Mouse (Mus musculus): ENCODE data around the gene Habp4. TPM values are rescaled to one million over a fixed set of nuclear protein-coding genes. Genes with fewer than 3 reads are reported as not detected.

Habp4 gene
- polyA plus RNA-seq, 1 experiment from 2014 or later = 10.0 TPM

DNA sequence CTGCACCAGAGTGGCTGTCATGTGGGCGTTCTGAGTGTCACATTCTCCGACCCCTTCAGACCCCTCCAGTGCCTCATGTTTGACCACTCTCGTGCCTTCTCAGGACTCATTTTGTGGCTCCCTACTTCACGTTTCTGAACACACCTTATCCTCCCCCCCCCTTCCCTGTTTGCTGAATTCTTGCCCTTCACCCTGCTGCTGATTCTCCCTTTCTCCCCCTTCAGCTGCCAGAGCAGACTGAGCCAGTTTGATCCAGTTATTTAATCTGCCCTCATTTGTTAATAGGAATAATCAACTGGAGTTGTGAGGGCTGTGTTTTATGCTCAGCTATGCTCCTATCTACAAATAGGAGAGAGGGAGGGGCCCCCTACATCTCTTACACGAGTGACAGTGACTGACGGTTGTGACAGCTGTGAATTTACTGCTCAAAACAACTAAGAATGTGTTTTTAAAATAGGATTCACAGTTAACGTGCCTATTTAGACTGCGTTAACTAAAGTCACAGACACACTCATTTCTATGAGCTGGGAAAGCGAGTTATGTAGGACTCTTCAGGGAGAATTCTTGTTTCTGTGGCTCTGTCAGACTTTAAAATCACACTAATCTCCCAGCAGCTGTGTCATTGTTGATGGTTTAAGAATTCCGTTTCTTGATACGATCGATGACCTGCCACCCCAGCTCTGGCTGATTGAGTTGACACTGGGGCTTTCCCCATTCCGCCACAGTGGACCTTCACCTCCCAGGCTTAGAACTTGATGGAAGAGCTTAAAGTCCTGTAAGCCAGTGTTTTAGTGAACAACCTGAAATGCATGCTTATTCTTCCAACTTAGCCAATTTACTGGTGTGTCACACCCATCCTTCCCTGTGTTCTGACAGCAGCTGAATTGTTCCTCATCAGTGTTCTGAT, 17.4 kb downstream of the Habp4 start:
- H3K4me1 ChIP-seq (replicated peaks) = peaks cover 5% of the 10 kb centered on the region; the same call in 1 of the 2 replicates
- 62% methylated on average over 13 of the region's 13 CpGs for WGBS (ENCODE audit: insufficient replicate concordance)
- no peak overlapping the region for H3K4me3 ChIP-seq (replicated peaks)
- no peak overlapping the region for H3K9ac ChIP-seq
- ATAC-seq (ENCODE audit: insufficient read depth) = peak; percentile 39
- peaks cover 3% of the 10 kb centered on the region; the same call in 1 of the 2 replicates for H3K36me3 ChIP-seq (replicated peaks)
- H3K27ac ChIP-seq (replicated peaks) = peak overlapping the region; percentile 68
- H3K4me2 ChIP-seq = no peak overlapping the region
- H3K27me3 ChIP-seq = no peaks in the 10 kb centered on the region
- H3K9me3 ChIP-seq (replicated peaks) = no peaks in the 10 kb centered on the region

GRCm38 (mm10) chr13:64180300-64180699, 18.7 kb downstream of the Habp4 start:
- ATAC-seq (ENCODE audit: insufficient read depth) = no peak
- Histone ChIP-seq H3K27me3 (no peaks in the 10 kb centered on the region), H3K36me3 (replicated peaks) (peaks cover 3% of the 10 kb centered on the region; the same call in 1 of the 2 replicates), H3K4me2 (no peak overlapping the region), H3K4me3 (replicated peaks) (no peak overlapping the region), H3K9me3 (replicated peaks) (no peaks in the 10 kb centered on the region), H3K27ac (replicated peaks) (no peak overlapping the region), H3K4me1 (replicated peaks) (peaks cover 5% of the 10 kb centered on the region; the same call in 1 of the 2 replicates), H3K9ac (no peak overlapping the region)
- 44% methylated on average over 4 of the region's 4 CpGs for WGBS (ENCODE audit: insufficient replicate concordance)

GRCm38 (mm10) chr13:64180888-64181287, 19.3 kb downstream of the Habp4 start:
- Histone ChIP-seq H3K9me3 (replicated peaks) (no peaks in the 10 kb centered on the region), H3K4me3 (replicated peaks) (no peak overlapping the region), H3K4me1 (replicated peaks) (peaks cover 5% of the 10 kb centered on the region; the same call in 1 of the 2 replicates), H3K9ac (no peak overlapping the region), H3K36me3 (replicated peaks) (peaks cover under 1% of the 10 kb centered on the region; the same call in 1 of the 2 replicates), H3K27me3 (no peaks in the 10 kb centered on the region), H3K4me2 (no peak overlapping the region), H3K27ac (replicated peaks) (peak overlapping the region; percentile 24; the same call in 1 of the 2 replicates)
- peak; percentile 62; the same call in 1 of the 2 replicates for ATAC-seq (ENCODE audit: insufficient read depth)
- 54% methylated on average over 3 of the region's 3 CpGs for WGBS (ENCODE audit: insufficient replicate concordance)

DNA sequence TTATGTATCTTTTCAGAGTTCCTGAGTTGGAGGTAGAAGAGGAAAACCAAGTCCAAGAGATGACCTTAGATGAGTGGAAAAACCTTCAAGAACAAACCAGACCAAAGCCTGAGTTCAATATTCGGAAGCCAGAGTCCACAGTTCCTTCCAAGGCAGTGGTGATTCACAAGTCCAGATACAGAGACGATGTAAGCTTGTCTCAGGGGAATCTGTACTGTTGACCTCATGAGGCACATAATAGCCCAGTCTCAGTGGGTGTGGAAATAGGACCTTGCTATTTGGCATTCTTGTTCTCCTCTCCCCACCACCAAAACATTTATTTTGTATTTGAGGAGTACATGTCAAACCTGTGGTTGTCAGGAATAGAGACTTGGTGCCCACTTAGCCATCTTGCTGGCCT, 20.5 kb downstream of the Habp4 start:
- Histone ChIP-seq H3K9ac (no peak overlapping the region), H3K9me3 (replicated peaks) (no peaks in the 10 kb centered on the region), H3K27me3 (no peaks in the 10 kb centered on the region), H3K4me3 (replicated peaks) (no peak overlapping the region), H3K36me3 (replicated peaks) (no peaks in the 10 kb centered on the region; the same call in 1 of the 2 replicates), H3K4me2 (no peak overlapping the region), H3K4me1 (replicated peaks) (peaks cover 5% of the 10 kb centered on the region; the same call in 1 of the 2 replicates), H3K27ac (replicated peaks) (no peak overlapping the region)
- no peak for ATAC-seq (ENCODE audit: insufficient read depth)
- WGBS (ENCODE audit: insufficient replicate concordance) = 56% methylated on average over 2 of the region's 2 CpGs

- no peaks in the 10 kb centered on the region for H3K27me3 ChIP-seq
- H3K4me2 ChIP-seq = no peak overlapping the region
- 56% methylated on average over 4 of the region's 4 CpGs for WGBS (ENCODE audit: insufficient replicate concordance)
- H3K36me3 ChIP-seq (replicated peaks) = no peaks in the 10 kb centered on the region
- peak; percentile 29; the same call in 1 of the 2 replicates for ATAC-seq (ENCODE audit: insufficient read depth)
- no peaks in the 10 kb centered on the region for H3K9me3 ChIP-seq (replicated peaks)
- no peak overlapping the region for H3K4me3 ChIP-seq (replicated peaks)
- H3K27ac ChIP-seq (replicated peaks) = no peak overlapping the region
- peaks cover 2% of the 10 kb centered on the region; the same call in 1 of the 2 replicates for H3K4me1 ChIP-seq (replicated peaks)
- H3K9ac ChIP-seq = no peak overlapping the region
These were observed 22.0 kb downstream of the Habp4 start for GRCm38 (mm10) chr13:64183583-64183982.

DNA sequence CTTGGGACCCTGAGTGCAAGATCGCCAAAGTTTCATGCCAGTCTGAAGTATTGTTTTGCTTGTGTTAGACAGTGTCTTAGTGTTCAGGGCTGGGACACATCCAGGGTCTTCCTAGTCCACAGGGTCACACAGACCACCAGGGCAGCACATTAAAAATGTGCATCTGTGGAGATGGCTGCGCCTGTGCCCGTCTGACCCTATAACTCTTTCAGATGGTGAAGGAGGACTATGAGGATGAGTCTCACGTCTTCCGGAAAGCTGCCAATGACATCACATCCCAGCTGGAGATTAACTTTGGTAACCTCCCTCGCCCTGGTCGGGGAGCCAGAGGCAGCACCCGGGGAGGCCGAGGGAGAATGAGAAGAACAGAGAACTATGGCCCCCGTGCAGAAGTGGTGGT, 22.7 kb downstream of the Habp4 start:
- no peaks in the 10 kb centered on the region for H3K4me1 ChIP-seq (replicated peaks)
- 78% methylated on average over 10 of the region's 10 CpGs for WGBS (ENCODE audit: insufficient replicate concordance)
- no peaks in the 10 kb centered on the region for H3K36me3 ChIP-seq (replicated peaks)
- H3K4me3 ChIP-seq (replicated peaks) = no peak overlapping the region
- no peaks in the 10 kb centered on the region for H3K9me3 ChIP-seq (replicated peaks)
- no peak overlapping the region for H3K9ac ChIP-seq
- H3K27ac ChIP-seq (replicated peaks) = no peak overlapping the region
- no peak overlapping the region for H3K4me2 ChIP-seq
- ATAC-seq (ENCODE audit: insufficient read depth) = no peak
- H3K27me3 ChIP-seq = no peaks in the 10 kb centered on the region

DNA sequence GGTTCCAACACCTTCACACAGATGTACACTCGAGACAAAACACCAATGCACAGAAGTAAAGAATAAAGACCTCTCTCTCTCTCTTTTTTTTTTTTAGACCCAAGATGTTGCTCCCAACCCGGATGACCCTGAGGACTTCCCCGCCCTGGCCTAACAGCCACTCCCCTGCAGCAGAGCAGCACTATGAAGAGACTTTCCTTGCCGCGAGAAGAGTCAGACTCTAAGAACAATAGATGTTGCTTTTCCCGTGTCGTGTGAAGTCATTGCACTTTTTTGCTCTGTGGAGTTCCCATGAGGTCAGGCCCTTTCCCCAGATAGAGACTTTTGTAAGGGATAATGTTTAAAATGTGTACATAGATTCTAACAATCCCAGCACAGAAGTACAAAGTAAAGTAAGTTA, 23.6 kb downstream of the Habp4 start:
- H3K27ac ChIP-seq (replicated peaks) = no peak overlapping the region
- no peaks in the 10 kb centered on the region for H3K36me3 ChIP-seq (replicated peaks)
- H3K9ac ChIP-seq = no peak overlapping the region
- no peak overlapping the region for H3K4me3 ChIP-seq (replicated peaks)
- H3K27me3 ChIP-seq = no peaks in the 10 kb centered on the region
- H3K4me1 ChIP-seq (replicated peaks) = no peaks in the 10 kb centered on the region
- no peak for ATAC-seq (ENCODE audit: insufficient read depth)
- no peaks in the 10 kb centered on the region for H3K9me3 ChIP-seq (replicated peaks)
- no peak overlapping the region for H3K4me2 ChIP-seq
- 66% methylated on average over 7 of the region's 7 CpGs for WGBS (ENCODE audit: insufficient replicate concordance)

- Histone ChIP-seq H3K27ac (replicated peaks) (no peak overlapping the region), H3K4me2 (no peak overlapping the region), H3K27me3 (no peaks in the 10 kb centered on the region), H3K9ac (no peak overlapping the region), H3K4me1 (replicated peaks) (no peaks in the 10 kb centered on the region), H3K9me3 (replicated peaks) (no peaks in the 10 kb centered on the region), H3K36me3 (replicated peaks) (no peaks in the 10 kb centered on the region), H3K4me3 (replicated peaks) (no peak overlapping the region)
- no peak for ATAC-seq (ENCODE audit: insufficient read depth)
- WGBS (ENCODE audit: insufficient replicate concordance) = 59% methylated on average over 9 of the region's 9 CpGs
These were observed 24.0 kb downstream of the Habp4 start for GRCm38 (mm10) chr13:64185586-64185985.

GRCm38 (mm10) chr13:64186516-64186915, 24.9 kb downstream of the Habp4 start:
- no peak overlapping the region for H3K27ac ChIP-seq (replicated peaks)
- H3K4me1 ChIP-seq (replicated peaks) = no peaks in the 10 kb centered on the region
- H3K4me3 ChIP-seq (replicated peaks) = no peak overlapping the region
- H3K27me3 ChIP-seq = no peaks in the 10 kb centered on the region
- no peak overlapping the region for H3K9ac ChIP-seq
- no peak overlapping the region for H3K4me2 ChIP-seq
- ATAC-seq (ENCODE audit: insufficient read depth) = no peak
- no peaks in the 10 kb centered on the region for H3K9me3 ChIP-seq (replicated peaks)
- WGBS (ENCODE audit: insufficient replicate concordance) = 73% methylated on average over 4 of the region's 4 CpGs
- H3K36me3 ChIP-seq (replicated peaks) = no peaks in the 10 kb centered on the region

DNA sequence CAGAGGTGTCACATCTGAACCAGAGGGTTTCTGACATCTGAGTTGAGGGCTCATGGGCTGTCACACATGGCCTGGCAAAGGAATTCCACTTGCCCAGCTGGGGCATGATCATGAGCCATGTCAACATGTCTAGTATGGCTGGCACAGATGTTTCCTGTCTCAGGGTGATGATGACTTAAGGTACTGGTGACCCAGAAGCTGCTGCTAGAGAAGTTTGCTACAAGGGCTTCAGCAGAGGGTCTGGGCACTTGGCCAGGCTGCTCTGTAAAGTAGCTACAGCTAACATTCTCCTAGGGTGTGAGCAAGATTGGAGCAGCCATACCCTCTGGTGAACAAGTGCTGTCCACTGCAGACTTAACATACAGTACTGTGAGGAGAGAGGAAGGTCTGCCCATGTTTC, 25.4 kb downstream of the Habp4 start:
- no peaks in the 10 kb centered on the region for H3K36me3 ChIP-seq (replicated peaks)
- ATAC-seq (ENCODE audit: insufficient read depth) = no peak
- no peak overlapping the region for H3K4me3 ChIP-seq (replicated peaks)
- no peak overlapping the region for H3K4me2 ChIP-seq
- no peaks in the 10 kb centered on the region for H3K9me3 ChIP-seq (replicated peaks)
- H3K9ac ChIP-seq = no peak overlapping the region
- H3K4me1 ChIP-seq (replicated peaks) = no peaks in the 10 kb centered on the region
- no peak overlapping the region for H3K27ac ChIP-seq (replicated peaks)
- no peaks in the 10 kb centered on the region for H3K27me3 ChIP-seq

DNA sequence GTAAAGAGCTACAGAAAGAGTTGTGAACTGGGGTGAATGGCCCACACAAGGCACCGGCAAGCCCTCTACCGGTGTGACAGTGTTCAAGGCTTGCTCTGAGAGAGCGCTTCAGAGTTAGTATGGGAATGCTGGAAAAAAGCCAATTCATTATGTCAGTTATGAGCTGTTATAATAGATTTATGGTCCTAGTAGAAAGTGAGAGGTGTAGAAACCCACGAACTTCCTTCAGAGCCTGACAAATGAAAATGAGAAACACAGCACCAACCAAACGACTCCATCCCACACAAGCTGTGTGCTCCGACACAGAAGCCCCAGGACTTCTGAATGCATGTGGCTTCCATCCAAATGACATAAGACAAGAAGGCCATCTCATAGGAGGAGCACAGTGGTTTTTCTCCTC, 36.3 kb downstream of the Habp4 start:
- 66% methylated on average over 6 of the region's 6 CpGs for WGBS (ENCODE audit: insufficient replicate concordance)
- ATAC-seq (ENCODE audit: insufficient read depth) = no peak
- no peak overlapping the region for H3K27ac ChIP-seq (replicated peaks)
- no peaks in the 10 kb centered on the region for H3K4me1 ChIP-seq (replicated peaks)
- H3K4me3 ChIP-seq (replicated peaks) = no peak overlapping the region
- no peak overlapping the region for H3K4me2 ChIP-seq
- no peaks in the 10 kb centered on the region for H3K36me3 ChIP-seq (replicated peaks)
- H3K27me3 ChIP-seq = no peaks in the 10 kb centered on the region
- no peaks in the 10 kb centered on the region for H3K9me3 ChIP-seq (replicated peaks)
- H3K9ac ChIP-seq = no peak overlapping the region

Measured in liver, embryonic 15.5 days (tissue).